In genomic region chr2:50737706-50738105, GRCm38 (mm10) we compare ENCODE assay signal across 18 mouse cellular contexts.
DNase-seq lines count a peak whose midpoint lies in the region; ATAC-seq and TF ChIP-seq lines count a peak whose summit lies in the region.
"Had no signal": no experiment of that assay in that cellular context is flagged by ENCODE, and none has a peak within 500 bp of the region (broad histone marks: within the 10 kb centered on the region; RNA-seq: fewer than 3 reads in every experiment).

No protein-coding gene starts in this region.

- no peak overlapping the region for H3K4me2 ChIP-seq in hindbrain, postnatal 0 days (ENCODE audit: low read depth, low read length)
- 0 out of 2 replicates have a peak overlapping the region, but pooled peaks have one; percentile 10 for H3K4me2 ChIP-seq in embryonic facial prominence, embryonic 14.5 days (ENCODE audit: low read depth, low read length)
- H3K4me2 ChIP-seq in midbrain, embryonic 12.5 days (replicated peaks): no peak overlapping the region
- H3K4me2 ChIP-seq: forebrain, embryonic 12.5 days had no signal

- no peak overlapping the region for H3K9ac ChIP-seq in hindbrain, postnatal 0 days (replicated peaks; ENCODE audit: low read length)
- H3K9ac ChIP-seq in embryonic facial prominence, embryonic 14.5 days (ENCODE audit: low read depth, low read length): no peak overlapping the region
- no peak overlapping the region for H3K9ac ChIP-seq in midbrain, embryonic 12.5 days (replicated peaks)
- H3K9ac ChIP-seq: forebrain, embryonic 12.5 days; liver, postnatal 0 days had no signal

- TF ChIP-seq CTCF in hindbrain, postnatal 0 days (IDR thresholded peaks at IDR 0.05; ENCODE audit: low read depth): no peak
- TF ChIP-seq CTCF in kidney, adult 2 months (conservative IDR thresholded peaks at IDR 0.05; ENCODE audit: insufficient read depth, insufficient read length, low read depth, low read length): no peak

- peak overlapping the region; percentile 72 for H3K27ac ChIP-seq in hindbrain, embryonic 10.5 days
- H3K27ac ChIP-seq in hindbrain, postnatal 0 days: no peak overlapping the region
- H3K27ac ChIP-seq in kidney, adult 2 months (ENCODE audit: insufficient read depth, low read depth, low read length): no peak overlapping the region
- no peak overlapping the region for H3K27ac ChIP-seq in embryonic facial prominence, embryonic 14.5 days (replicated peaks; ENCODE audit: low read depth, low read length)
- H3K27ac ChIP-seq in midbrain, embryonic 12.5 days (replicated peaks): peak overlapping the region; percentile 50
- H3K27ac ChIP-seq: forebrain, embryonic 12.5 days; heart, embryonic 10.5 days; macrophage had no signal

- H3K4me3 ChIP-seq in hindbrain, embryonic 10.5 days: no peak overlapping the region
- no peak overlapping the region for H3K4me3 ChIP-seq in hindbrain, postnatal 0 days (ENCODE audit: low read length)
- no peak overlapping the region for H3K4me3 ChIP-seq in kidney, adult 2 months (ENCODE audit: insufficient read depth, low read depth, low read length)
- no peak overlapping the region for H3K4me3 ChIP-seq in embryonic facial prominence, embryonic 14.5 days (ENCODE audit: low read depth, low read length)
- H3K4me3 ChIP-seq in midbrain, embryonic 12.5 days: no peak overlapping the region
- H3K4me3 ChIP-seq: erythroblast, embryonic 14.5 days; forebrain, embryonic 12.5 days; heart, embryonic 10.5 days had no signal

- 73% methylated on average over 9 of the region's 9 CpGs for WGBS in hindbrain, embryonic 10.5 days
- 59% methylated on average over 9 of the region's 9 CpGs for WGBS in hindbrain, postnatal 0 days
- 46% methylated on average over 9 of the region's 9 CpGs for WGBS in kidney, adult 2 months
- 37% methylated on average over 9 of the region's 9 CpGs for WGBS in embryonic facial prominence, embryonic 14.5 days
- 64% methylated on average over 9 of the region's 9 CpGs for WGBS in midbrain, embryonic 12.5 days

- H3K9me3 ChIP-seq in hindbrain, embryonic 10.5 days: no peaks in the 10 kb centered on the region
- no peaks in the 10 kb centered on the region for H3K9me3 ChIP-seq in hindbrain, postnatal 0 days (ENCODE audit: low read length)
- H3K9me3 ChIP-seq in embryonic facial prominence, embryonic 14.5 days (ENCODE audit: control insufficient read depth, low read length): no peaks in the 10 kb centered on the region
- H3K9me3 ChIP-seq in midbrain, embryonic 12.5 days: no peaks in the 10 kb centered on the region
- H3K9me3 ChIP-seq: forebrain, embryonic 12.5 days; heart, embryonic 10.5 days had no signal

- no peaks in the 10 kb centered on the region for H3K27me3 ChIP-seq in hindbrain, embryonic 10.5 days (ENCODE audit: insufficient read depth, poor library complexity, severe bottlenecking)
- H3K27me3 ChIP-seq in hindbrain, postnatal 0 days (ENCODE audit: insufficient read depth, low read length): no peaks in the 10 kb centered on the region
- H3K27me3 ChIP-seq in kidney, adult 2 months (replicated peaks; ENCODE audit: control insufficient read depth, insufficient read depth, low read length): no peaks in the 10 kb centered on the region; the same call in 1 of the 2 replicates
- H3K27me3 ChIP-seq in embryonic facial prominence, embryonic 14.5 days (replicated peaks; ENCODE audit: control insufficient read depth, insufficient read depth, low read length): no peaks in the 10 kb centered on the region
- no peaks in the 10 kb centered on the region for H3K27me3 ChIP-seq in midbrain, embryonic 12.5 days
- H3K27me3 ChIP-seq: forebrain, embryonic 12.5 days had no signal

- DNase-seq in hindbrain, embryonic 10.5 days (ENCODE audit: low spot score): no peak
- no peak for DNase-seq in hindbrain, postnatal 0 days (ENCODE audit: low spot score)
- peak; percentile 5 for DNase-seq in kidney, postnatal 14 days
- no peak for DNase-seq in kidney, adult 2 months
- peak; percentile 73 for DNase-seq in embryonic facial prominence, embryonic 14.5 days (ENCODE audit: low spot score)
- DNase-seq in layer of hippocampus, postnatal 10 days (ENCODE audit: low spot score in 2 of 2): no peak
- no peak for DNase-seq in heart, adult 9 months (ENCODE audit: low spot score in 2 of 2)
- DNase-seq: adrenal gland, postnatal 25 days; cerebellum, adult 9-10 months; liver, postnatal 0 days had no signal

- TF ChIP-seq POLR2A in kidney, adult 2 months (IDR thresholded peaks at IDR 0.05; ENCODE audit: low read depth, low read length): no peak

- H3K36me3 ChIP-seq in hindbrain, embryonic 10.5 days: no peaks in the 10 kb centered on the region
- no peaks in the 10 kb centered on the region for H3K36me3 ChIP-seq in hindbrain, postnatal 0 days (ENCODE audit: insufficient read depth, low read length)
- H3K36me3 ChIP-seq in kidney, adult 2 months (ENCODE audit: control insufficient read depth, insufficient read depth, low read length): no peaks in the 10 kb centered on the region
- no peaks in the 10 kb centered on the region for H3K36me3 ChIP-seq in embryonic facial prominence, embryonic 14.5 days (ENCODE audit: control insufficient read depth, insufficient read depth, low read length)
- H3K36me3 ChIP-seq in midbrain, embryonic 12.5 days: no peaks in the 10 kb centered on the region
- H3K36me3 ChIP-seq: forebrain, embryonic 12.5 days; heart, embryonic 10.5 days had no signal

- H3K4me1 ChIP-seq in hindbrain, embryonic 10.5 days (replicated peaks): peaks cover 29% of the 10 kb centered on the region
- no peaks in the 10 kb centered on the region for H3K4me1 ChIP-seq in hindbrain, postnatal 0 days (ENCODE audit: insufficient read depth, low read length)
- no peaks in the 10 kb centered on the region for H3K4me1 ChIP-seq in kidney, adult 2 months (ENCODE audit: control insufficient read depth, insufficient read depth, low read length)
- peaks cover 10% of the 10 kb centered on the region for H3K4me1 ChIP-seq in embryonic facial prominence, embryonic 14.5 days (ENCODE audit: control insufficient read depth, insufficient read depth, low read length)
- peaks cover 24% of the 10 kb centered on the region for H3K4me1 ChIP-seq in midbrain, embryonic 12.5 days

- ATAC-seq in hindbrain, postnatal 0 days: no peak
- no peak for ATAC-seq in embryonic facial prominence, embryonic 14.5 days (ENCODE audit: low read depth)
- no peak for ATAC-seq in midbrain, embryonic 12.5 days (ENCODE audit: low FRiP score, low read depth)
- ATAC-seq: CD4-positive, CD25-positive, alpha-beta regulatory T cell, adult 4 months; intestine, embryonic 16.5 days; liver, postnatal 0 days; lung, postnatal 0 days had no signal

Comparison
In these comparisons a context has a peak if more than half of its experiments do, and no peak if none do; other contexts are left out.
1. DNase-seq: peak in kidney, postnatal 14 days (single experiment) and embryonic facial prominence, embryonic 14.5 days (single experiment); none in hindbrain, embryonic 10.5 days (single experiment), hindbrain, postnatal 0 days (single experiment), kidney, adult 2 months (single experiment), layer of hippocampus, postnatal 10 days (0 of 2) and heart, adult 9 months (0 of 2).
2. H3K27ac ChIP-seq: peak in hindbrain, embryonic 10.5 days (single experiment) and midbrain, embryonic 12.5 days (single experiment); none in hindbrain, postnatal 0 days (single experiment), kidney, adult 2 months (single experiment) and embryonic facial prominence, embryonic 14.5 days (single experiment).